Mouse (Mus musculus) spleen, adult 2 months (tissue): Measurements from ENCODE around the gene Ctxn1. TPM values are rescaled to one million over a fixed set of nuclear protein-coding genes. Genes with fewer than 3 reads are reported as not detected.
"Not testable (repeated sequence)": the region's sequence is repeated elsewhere in the genome, so short reads cannot be mapped to it uniquely, and the experiment has no call there.

ENCODE experiments used
- DNase-seq, 2 experiments: peaks; one replicate each; pipeline versions ENCODE4 v3.0.0 to v3.0.0-alpha.2; 2012 to 2021; ENCODE audit warnings: low spot score in 2 of 2, low read depth in 1 of 2
- H3K27ac ChIP-seq: fragments of 200-500 bp; 2 replicates; pipeline ENCODE4 v1.5.1; 2012; ENCODE audit warnings: low read length, inconsistent platforms; ENCODE audit not compliant: insufficient read depth
- H3K27me3 ChIP-seq: fragments of 200-500 bp; 2 replicates; pipeline ENCODE4 v1.6.1; 2012; ENCODE audit warnings: mild to moderate bottlenecking, moderate library complexity, low read length, inconsistent platforms; ENCODE audit not compliant: control insufficient read depth, insufficient read depth
- H3K36me3 ChIP-seq: fragments of 200-500 bp; 2 replicates; pipeline ENCODE4 v1.6.1; 2012; ENCODE audit warnings: mild to moderate bottlenecking, low read length, inconsistent platforms; ENCODE audit not compliant: control insufficient read depth, insufficient read depth
- H3K4me1 ChIP-seq: fragments of 200-500 bp; 2 replicates; pipeline ENCODE4 v1.6.1; 2011; ENCODE audit warnings: inconsistent platforms; ENCODE audit not compliant: control insufficient read depth, insufficient read depth, insufficient read length
- H3K4me3 ChIP-seq: fragments of 200-500 bp; 2 replicates; pipeline ENCODE4 v1.5.1; 2011; ENCODE audit warnings: mild to moderate bottlenecking, inconsistent platforms; ENCODE audit not compliant: insufficient read depth, insufficient read length; ENCODE audit errors: extremely low read depth
- CTCF ChIP-seq: fragments of 200-500 bp; IDR thresholded peaks from 2 replicates; pipeline ENCODE4 v1.5.1; 2011; ENCODE audit warnings: mild to moderate bottlenecking, inconsistent platforms; ENCODE audit not compliant: insufficient read depth, insufficient read length, insufficient replicate concordance; ENCODE audit errors: extremely low read depth
- POLR2A ChIP-seq: fragments of 200-500 bp; IDR thresholded peaks from 2 replicates; pipeline ENCODE4 v1.6.1; 2011; ENCODE audit warnings: low read depth, low read length, inconsistent platforms
- WGBS: fragments of 180-500 bp; shearing (Covaris S2); methylation state at CpG from one replicate; pipeline ENCODE4 v1.1.7; 2018; 5-methylcytosine and 5-hydroxymethylcytosine counted together
- polyA plus RNA-seq: library from polyadenylated mRNA; depleted of rRNA; stranded (reverse); fragments of >200 nt; gene quantifications from 2 replicates; pipeline ENCODE4 v1.2.3, GENCODE M21; 2012

The Ctxn1 gene
- polyA plus RNA-seq, 1 experiment, result 4.1 TPM

- Histone ChIP-seq H3K27ac (no peak overlapping the region), H3K4me1 (peaks cover 12% of the 10 kb centered on the region), H3K4me3 (peak overlapping the region; percentile 55; the same call in 1 of the 2 replicates), H3K27me3 (no peaks in the 10 kb centered on the region), H3K36me3 (peaks cover 12% of the 10 kb centered on the region)
- 1% methylated on average over 29 of the region's 32 CpGs for WGBS
- TF ChIP-seq CTCF, result no peak
- no peak for TF ChIP-seq POLR2A
- DNase-seq, result no peak
Measured at GRCm38 (mm10) chr8:4258678-4259077, 396 bp downstream of the Ctxn1 start.

GRCm38 (mm10) chr8:4258233-4258632, 841 bp downstream of the Ctxn1 start:
- 5% methylated on average over 35 of the region's 35 CpGs for WGBS

DNA sequence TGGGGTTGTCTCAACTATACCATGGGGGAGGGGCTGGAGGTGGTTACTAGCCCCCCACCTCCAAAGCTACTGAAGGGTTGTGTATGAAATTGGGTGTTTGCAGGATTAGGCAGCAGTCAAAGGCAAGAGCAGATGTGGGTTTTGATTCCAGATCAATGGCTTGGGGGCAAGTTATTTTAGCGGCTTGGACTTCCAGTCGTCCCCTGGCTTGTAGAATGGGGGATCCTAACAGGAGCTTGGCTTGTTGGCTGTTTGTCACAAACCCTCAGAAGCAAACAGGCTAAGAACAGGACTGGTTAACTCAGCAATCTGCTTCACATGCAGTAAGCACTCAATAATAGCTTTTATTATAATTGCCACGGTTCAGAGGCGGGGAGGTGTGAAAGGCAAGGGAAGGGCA, 1.7 kb downstream of the Ctxn1 start:
- TF ChIP-seq CTCF (no peak), POLR2A (no peak)
- WGBS, result 93% methylated on average over 4 of the region's 4 CpGs
- no peak for DNase-seq
- Histone ChIP-seq H3K4me1 (peaks cover 16% of the 10 kb centered on the region), H3K4me3 (no peak overlapping the region), H3K27ac (no peak overlapping the region), H3K27me3 (no peaks in the 10 kb centered on the region), H3K36me3 (peaks cover 10% of the 10 kb centered on the region)

More at GRCm38 (mm10) chr8:4258233-4258632, 841 bp downstream of the Ctxn1 start:
- Histone ChIP-seq H3K4me1 (peaks cover 13% of the 10 kb centered on the region), H3K36me3 (peaks cover 12% of the 10 kb centered on the region), H3K27ac (no peak overlapping the region), H3K4me3 (peak overlapping the region; percentile 55; the same call in 1 of the 2 replicates), H3K27me3 (no peaks in the 10 kb centered on the region)
- peak in 1 of 2 experiments; percentile 69 for DNase-seq
- TF ChIP-seq POLR2A, result no peak
- peak; percentile 80; the same call in 1 of the 2 replicates for TF ChIP-seq CTCF

- H3K4me1 ChIP-seq, result peaks cover 16% of the 10 kb centered on the region
- TF ChIP-seq CTCF (no peak), POLR2A (no peak)
- DNase-seq, result no peak
- no peak overlapping the region for H3K27ac ChIP-seq
- H3K36me3 ChIP-seq, result peaks cover 10% of the 10 kb centered on the region
- WGBS, result 84% methylated on average over 4 of the region's 4 CpGs
- no peak overlapping the region for H3K4me3 ChIP-seq
- H3K27me3 ChIP-seq, result no peaks in the 10 kb centered on the region
Measured at GRCm38 (mm10) chr8:4256911-4257310, 2.2 kb downstream of the Ctxn1 start.

DNA sequence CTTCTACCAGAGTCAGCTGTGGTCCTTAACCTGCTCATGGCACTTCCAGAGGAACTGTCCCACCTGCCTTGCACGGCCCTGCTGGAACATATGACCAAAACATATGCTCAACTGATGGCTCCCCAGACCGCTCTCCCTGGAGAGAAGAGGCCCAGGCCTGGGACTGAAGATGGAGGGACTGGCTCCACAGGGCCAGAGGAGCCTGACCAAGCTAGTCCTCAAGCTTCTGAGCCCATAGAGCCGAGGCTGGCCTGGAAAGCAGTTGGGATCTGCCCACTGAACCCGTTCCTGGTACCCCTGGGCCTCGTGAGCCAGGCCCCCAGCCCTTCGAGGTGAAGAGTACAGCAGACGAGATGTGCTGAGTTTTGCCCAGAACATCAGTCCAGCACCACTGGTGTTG, 3.6 kb downstream of the Ctxn1 start:
- H3K27ac ChIP-seq, H3K27me3 ChIP-seq, DNase-seq, H3K4me3 ChIP-seq, H3K36me3 ChIP-seq: not testable (repeated sequence)
- 87% methylated on average over 7 of the region's 7 CpGs for WGBS
- H3K4me1 ChIP-seq, result peaks cover 16% of the 10 kb centered on the region

- Histone ChIP-seq H3K27ac (no peak overlapping the region), H3K4me3 (no peak overlapping the region), H3K27me3 (no peaks in the 10 kb centered on the region), H3K4me1 (peaks cover 11% of the 10 kb centered on the region), H3K36me3 (peaks cover 9% of the 10 kb centered on the region)
- no peak for TF ChIP-seq CTCF
- TF ChIP-seq POLR2A, result no peak
- no peak for DNase-seq
- 80% methylated on average over 6 of the region's 6 CpGs for WGBS
Measured at GRCm38 (mm10) chr8:4254001-4254400, 5.1 kb downstream of the Ctxn1 start.

- under 1% methylated on average over 69 of the region's 69 CpGs for WGBS
- TF ChIP-seq CTCF (no peak), POLR2A (no peak)
- Histone ChIP-seq H3K4me1 (peaks cover 4% of the 10 kb centered on the region; the same call in 1 of the 2 replicates), H3K27me3 (no peaks in the 10 kb centered on the region), H3K4me3 (peak within 1 kb of the TSS; percentile 97), H3K27ac (peak within 1 kb of the TSS; percentile 91), H3K36me3 (peaks cover 9% of the 10 kb centered on the region)
- peak; percentile 88 to 94 for DNase-seq
Measured at GRCm38 (mm10) chr8:4252934-4253841, 5.9 kb downstream of the Ctxn1 start, which contains the start of gene Snapc2. TSS of gene Snapc2 (plus strand) at chr8:4253080.
